Mouse (Mus musculus) pancreas, adult 10 weeks (tissue): ENCODE data around the gene Hoxd4. TPM values are rescaled to one million over a fixed set of nuclear protein-coding genes. Genes with fewer than 3 reads are reported as not detected.

ENCODE experiments used
- polyA plus RNA-seq: library from polyadenylated mRNA; stranded (reverse); fragments of 350-450 nt; fragmentation: Illumina TruSeq; extraction: RNeasy Lipid Tissue Mini Kit (QIAGEN cat#74804); gene quantifications from one replicate; pipeline ENCODE4 v1.2.3, GENCODE M21; 2015; ENCODE audit warnings: low read depth, low replicate concordance; ENCODE audit not compliant: insufficient read depth

Hoxd4 gene
- 1.6 TPM for polyA plus RNA-seq

DNA sequence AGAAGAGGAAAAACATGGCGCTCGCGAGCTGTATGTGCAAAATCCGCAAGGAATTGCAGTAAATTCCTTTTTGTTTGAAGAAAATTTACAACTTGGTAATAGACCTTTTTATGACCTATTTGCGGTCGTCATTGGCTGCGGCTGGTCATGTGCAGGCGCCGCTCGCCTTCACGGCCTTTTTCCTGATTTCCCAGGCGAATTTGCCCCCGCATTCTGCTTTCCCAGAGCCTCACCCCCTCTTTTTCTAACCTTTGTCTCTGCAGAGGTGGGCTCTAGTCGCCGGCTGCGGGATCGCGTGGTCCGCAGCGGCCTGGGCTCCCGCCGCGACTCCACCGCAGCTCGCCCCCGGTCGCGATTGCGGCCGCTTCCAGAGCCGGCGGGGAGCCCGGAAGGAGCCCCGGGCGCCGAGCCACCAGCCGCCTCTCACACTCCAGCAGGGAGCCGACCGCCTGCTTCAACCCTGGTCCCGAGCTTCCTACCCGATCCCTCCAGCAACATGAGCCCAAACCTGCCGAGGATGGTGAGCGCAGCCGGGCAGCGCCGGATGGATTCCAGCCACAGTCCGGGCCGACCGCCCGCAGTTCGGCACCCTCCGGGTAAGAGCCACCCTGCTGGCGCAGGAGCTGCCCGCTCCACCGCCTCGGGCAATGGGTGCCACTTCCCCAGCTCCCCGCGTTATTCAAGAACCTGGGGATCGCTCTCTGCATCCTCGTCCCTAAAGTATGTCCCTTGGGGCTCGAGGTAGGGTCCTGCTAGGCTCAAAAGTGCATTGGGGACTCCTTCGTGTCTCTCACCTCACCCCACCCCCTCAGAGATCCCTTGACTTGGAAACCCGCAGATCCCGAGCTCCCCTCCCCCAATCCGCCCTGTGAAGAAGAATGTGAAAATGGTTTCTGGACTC, at the start of gene Hoxd4, which contains the start of gene Hoxd3:
Gene Hoxd4 (plus strand): TSS at position 209 of the 901 bp plus-strand sequence.
Gene Hoxd3 (plus strand): TSS at position 207 of the 901 bp plus-strand sequence.

DNA sequence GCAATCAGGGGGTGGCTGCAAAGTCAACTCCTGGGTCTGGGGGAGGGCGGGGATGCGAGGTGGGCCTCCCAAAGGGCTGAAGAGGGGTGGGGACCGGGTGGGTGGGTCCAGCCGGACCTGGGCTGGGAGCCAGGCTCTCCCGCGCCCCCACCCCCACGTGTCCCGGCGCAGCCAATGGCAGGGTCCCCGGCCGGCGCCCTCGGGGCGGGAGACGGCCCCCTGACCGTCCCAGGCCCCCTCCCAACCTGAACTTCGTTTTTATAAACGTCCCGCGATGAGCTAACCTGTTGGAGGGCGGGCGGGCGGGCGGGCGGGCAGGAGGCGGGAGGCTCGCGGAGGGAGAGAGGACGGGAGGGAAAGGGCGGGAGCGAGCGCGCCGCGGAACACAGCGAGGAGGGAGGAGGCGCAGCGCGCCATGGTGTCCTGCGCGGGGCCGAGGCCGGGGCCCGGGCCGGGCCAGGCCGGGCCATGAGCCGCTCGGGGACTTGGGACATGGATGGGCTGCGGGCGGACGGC, 43.8 kb upstream of the Hoxd4 start, which contains the start of gene Hoxd13:
Gene Hoxd13 (plus strand): TSS at position 469 of the 516 bp plus-strand sequence.

GRCm38 (mm10) chr2:74674881-74675665, 36.7 kb upstream of the Hoxd4 start, which contains the start of gene Hoxd12:
Hoxd12 (plus strand) TSS chr2:74675013.

DNA sequence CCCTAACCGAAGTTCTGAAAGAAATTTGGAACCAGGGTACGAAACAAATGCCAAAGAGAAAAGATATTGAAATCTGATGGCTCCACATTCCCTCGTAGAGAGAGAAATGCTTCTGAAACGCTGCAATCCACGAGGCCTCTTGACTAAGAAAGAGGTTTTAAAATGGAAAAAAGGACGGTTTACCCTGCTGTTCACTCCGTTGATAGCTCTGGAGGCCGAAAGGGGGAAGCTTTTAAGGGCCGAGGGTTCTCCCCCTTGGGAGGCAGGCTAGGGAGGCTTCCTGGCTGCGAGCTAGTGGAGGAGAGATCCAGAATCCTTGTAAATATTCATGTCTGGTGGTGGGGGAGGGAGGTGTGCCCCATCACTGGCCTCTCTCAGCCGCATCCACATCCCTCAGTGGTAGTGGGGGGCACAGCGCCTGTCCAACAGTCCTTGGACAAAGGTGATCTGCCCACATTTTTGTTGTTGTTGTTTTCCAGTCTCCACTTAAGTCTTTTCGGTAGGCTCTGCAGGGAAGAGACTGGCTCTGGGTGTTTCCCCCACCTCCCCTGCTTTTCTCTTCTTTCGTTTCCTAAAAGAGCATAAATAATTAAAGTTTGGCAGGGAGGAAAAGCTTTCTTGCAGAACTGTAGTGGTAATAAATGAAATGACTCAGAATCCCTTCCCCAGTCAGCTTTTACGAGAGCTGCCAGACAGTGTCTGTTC, 32.7 kb upstream of the Hoxd4 start, which contains the start of gene Hoxd11:
Gene Hoxd11 (plus strand): TSS at position 667 of the 705 bp plus-strand sequence.

DNA sequence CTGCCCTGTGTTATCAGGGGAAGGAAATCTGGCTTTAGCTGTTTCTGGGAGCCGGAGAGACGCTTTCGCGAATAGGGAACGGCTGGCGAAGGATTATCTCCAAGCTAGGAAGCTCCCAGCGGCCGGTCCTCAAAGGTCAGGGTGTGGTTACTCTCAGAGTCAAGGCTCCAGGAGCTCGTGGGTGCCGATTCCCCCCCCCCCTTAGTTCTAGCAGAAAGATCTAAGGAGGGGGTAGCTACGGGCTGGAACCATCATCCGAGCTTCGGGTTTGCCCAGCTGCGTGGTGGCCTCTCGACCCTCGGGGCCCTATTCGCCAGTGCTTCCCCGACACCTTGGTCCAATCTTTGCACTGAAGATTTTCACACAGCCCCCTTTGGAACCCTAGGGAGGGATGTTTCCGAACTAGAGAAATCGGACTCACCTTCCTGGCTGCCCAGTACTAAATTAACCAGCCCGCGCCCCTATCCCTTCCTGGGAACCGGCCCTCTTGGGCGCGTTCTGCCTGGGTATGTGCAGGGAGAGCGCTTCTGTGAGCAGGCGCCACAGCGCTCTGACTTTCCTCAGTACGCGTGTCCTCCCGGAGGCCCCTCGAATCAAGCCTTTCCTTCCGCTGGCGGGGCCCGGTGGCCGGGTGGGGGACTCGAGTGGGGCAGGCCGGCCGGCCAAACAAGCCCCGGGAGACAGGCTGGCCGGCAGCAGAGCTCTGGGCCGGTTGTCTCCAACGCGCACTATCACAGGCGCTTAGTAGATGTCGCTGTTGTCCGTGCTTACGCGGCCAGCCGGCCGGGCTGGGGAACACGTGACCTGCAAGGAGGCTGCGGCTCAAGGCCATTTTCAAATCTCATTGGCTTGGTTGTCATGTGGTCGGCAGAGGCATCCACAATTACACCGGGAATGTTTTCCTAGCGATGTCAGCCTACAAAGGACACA, 20.4 kb upstream of the Hoxd4 start, which contains the start of gene Hoxd10:
Gene Hoxd10 (plus strand): TSS at position 903 of the 930 bp plus-strand sequence.

GRCm38 (mm10) chr2:74697567-74698121, 14.1 kb upstream of the Hoxd4 start, which contains the start of gene Hoxd9:
Hoxd9 (plus strand) TSS chr2:74697727.

DNA sequence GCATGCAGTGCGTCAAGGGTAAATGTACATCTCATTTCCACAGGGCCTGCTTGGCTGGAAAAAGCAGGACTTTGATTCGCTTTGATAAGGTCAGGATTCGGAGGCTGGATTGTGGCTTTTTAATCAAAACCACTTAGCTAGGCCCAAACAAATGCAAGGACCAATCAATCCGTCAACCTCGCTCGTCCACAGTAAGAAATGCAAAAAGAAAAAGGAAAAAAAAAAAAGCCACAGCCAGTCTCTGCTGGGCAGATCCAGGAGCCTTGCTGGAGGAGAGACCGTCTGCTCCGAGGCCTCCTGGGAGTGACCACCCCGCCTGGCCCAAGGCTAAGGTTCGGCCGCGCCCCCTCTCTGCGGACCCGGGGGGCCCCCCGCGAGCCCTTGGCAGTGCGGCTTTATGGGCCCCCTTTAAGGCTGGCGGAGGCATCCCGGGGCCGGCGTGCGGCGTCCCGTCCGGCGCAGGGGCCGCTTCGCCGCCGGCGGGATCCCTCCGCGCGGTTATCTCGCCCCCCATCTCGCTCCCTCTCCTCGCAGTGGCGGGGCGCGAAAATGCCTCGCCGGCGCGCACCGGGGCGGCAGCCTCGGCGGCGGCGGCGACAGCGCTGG, 7.2 kb upstream of the Hoxd4 start, which contains the start of gene Hoxd8:
Gene Hoxd8 (plus strand): TSS at position 223 of the 606 bp plus-strand sequence.

GRCm38 (mm10) chr2:74726551-74726950, 14.8 kb downstream of the Hoxd4 start, which contains the start of gene Gm28230:
Gm28230 (plus strand) TSS chr2:74726728.

DNA sequence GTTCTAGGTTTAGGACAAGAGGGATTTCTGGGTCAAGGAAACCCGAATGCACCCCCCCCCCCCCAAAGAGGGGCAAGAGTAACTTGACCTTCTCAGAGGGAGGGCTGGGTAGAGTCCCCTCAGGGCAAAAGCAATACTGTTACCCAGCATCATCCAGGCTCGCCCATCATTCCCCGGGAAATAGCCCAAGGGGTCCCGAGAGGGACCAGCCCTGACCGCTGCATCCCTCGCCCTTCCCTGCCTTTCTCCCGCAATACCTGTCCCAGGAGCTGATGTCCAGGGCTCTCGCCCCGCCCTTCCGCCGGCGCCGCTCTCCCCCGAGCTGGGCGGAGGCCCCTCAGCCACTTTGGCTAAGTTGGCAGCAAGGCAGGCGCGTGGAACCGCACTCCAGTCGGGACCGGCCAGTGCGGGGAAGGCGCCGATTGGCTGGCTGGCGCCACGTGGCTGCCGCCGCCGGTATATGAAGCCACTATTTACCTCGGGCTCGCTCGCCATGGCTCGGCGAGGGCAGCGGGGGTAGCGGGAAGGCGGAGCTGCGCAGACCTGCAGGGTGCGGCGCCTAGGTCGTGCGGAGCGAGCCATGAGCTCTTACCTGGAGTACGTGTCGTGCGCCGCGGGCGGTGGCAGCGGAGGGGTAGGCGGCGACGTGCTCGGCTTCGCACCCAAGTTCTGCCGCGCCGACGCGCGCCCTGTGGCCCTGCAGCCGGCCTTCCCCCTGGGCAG, 51.0 kb downstream of the Hoxd4 start, which contains the start of gene Hoxd1:
Gene Hoxd1 (plus strand): TSS at position 459 of the 723 bp plus-strand sequence.

Other genes with a start within 250 kb of the Hoxd4 start
- gene Lnpk, start 132.5 kb upstream of the Hoxd4 start, polyA plus RNA-seq: 2.7 TPM
- gene Evx2, start 52.4 kb upstream of the Hoxd4 start, polyA plus RNA-seq: not detected
- not detected for gene Hoxd13, start 43.6 kb upstream of the Hoxd4 start, polyA plus RNA-seq
- not detected for gene Hoxd12, start 36.9 kb upstream of the Hoxd4 start, polyA plus RNA-seq
- gene Hoxd11, start 32.4 kb upstream of the Hoxd4 start, polyA plus RNA-seq: not detected
- gene Hoxd10, start 20.0 kb upstream of the Hoxd4 start, polyA plus RNA-seq: not detected
- gene Hoxd9, start 14.2 kb upstream of the Hoxd4 start, polyA plus RNA-seq: 0.50 TPM
- 4.5 TPM for gene Hoxd8, start 7.3 kb upstream of the Hoxd4 start, polyA plus RNA-seq
- gene Hoxd3, start within 50 bp of the Hoxd4 start, polyA plus RNA-seq: not detected
- 0.35 TPM for gene Gm28230, start 14.8 kb downstream of the Hoxd4 start, polyA plus RNA-seq
- not detected for gene Hoxd1, start 51.1 kb downstream of the Hoxd4 start, polyA plus RNA-seq
- 7.6 TPM for gene Mtx2, start 113.9 kb downstream of the Hoxd4 start, polyA plus RNA-seq